Mouse (Mus musculus) forebrain, embryonic 15.5 days (tissue): Measurements from ENCODE around the gene Gnas. TPM values are rescaled to one million over a fixed set of nuclear protein-coding genes. Genes with fewer than 3 reads are reported as not detected.
"Not testable (repeated sequence)": the region's sequence is repeated elsewhere in the genome, so short reads cannot be mapped to it uniquely, and the experiment has no call there.

Experiments used
- ATAC-seq: fragments of 200-750 bp; cut with Nextera tagmentation; replicated peaks from 2 replicates; pipeline ENCODE4 v1.8.0; 2017; ENCODE audit warnings: mild to moderate bottlenecking, moderate TSS enrichment, moderate library complexity
- H3K27ac ChIP-seq: fragments of 300-500 bp; sonication (generic); replicated peaks from 2 replicates; pipeline ENCODE4 v1.5.1; 2015; ENCODE audit warnings: mild to moderate bottlenecking, inconsistent platforms
- H3K27me3 ChIP-seq: fragments of 300-500 bp; sonication (generic); 2 replicates; pipeline ENCODE4 v1.6.1; 2015; ENCODE audit warnings: inconsistent platforms
- H3K36me3 ChIP-seq: fragments of 300-500 bp; sonication (generic); 2 replicates; pipeline ENCODE4 v1.6.1; 2015; ENCODE audit warnings: mild to moderate bottlenecking, inconsistent platforms
- H3K4me1 ChIP-seq: fragments of 300-500 bp; sonication (generic); 2 replicates; pipeline ENCODE4 v1.6.1; 2015; ENCODE audit warnings: inconsistent platforms
- H3K4me2 ChIP-seq: fragments of 300-500 bp; sonication (generic); replicated peaks from 2 replicates; pipeline ENCODE4 v1.6.1; 2015; ENCODE audit warnings: mild to moderate bottlenecking, inconsistent platforms
- H3K4me3 ChIP-seq: fragments of 300-500 bp; sonication (generic); 2 replicates; pipeline ENCODE4 v1.5.1; 2015; ENCODE audit warnings: mild to moderate bottlenecking, inconsistent platforms
- H3K9ac ChIP-seq: fragments of 300-500 bp; sonication (generic); replicated peaks from 2 replicates; pipeline ENCODE4 v1.6.1; 2015; ENCODE audit warnings: mild to moderate bottlenecking, inconsistent platforms
- H3K9me3 ChIP-seq: fragments of 300-500 bp; sonication (generic); 2 replicates; pipeline ENCODE4 v1.6.1; 2016; ENCODE audit warnings: inconsistent platforms
- WGBS: fragments of 180-500 bp; shearing (Covaris S2); methylation state at CpG from one replicate; pipeline ENCODE4 v1.1.7; 2015; ENCODE audit warnings: mixed read lengths; 5-methylcytosine and 5-hydroxymethylcytosine counted together
- polyA plus RNA-seq: library from polyadenylated mRNA; unstranded; fragments of >200 nt; fragmentation: Nextera tagmentation; extraction: Ambion mirVana; gene quantifications from 2 replicates; pipeline ENCODE4 v1.2.1, GENCODE M21; 2015

The Gnas gene
- polyA plus RNA-seq, 1 experiment from 2014 or later, result 1,250 TPM

GRCm38 (mm10) chr2:174311613-174312012 lies 27.5 kb downstream of the Gnas start:
- H3K4me2 ChIP-seq, result no peak overlapping the region
- no peaks in the 10 kb centered on the region for H3K27me3 ChIP-seq
- H3K4me3 ChIP-seq, result no peak overlapping the region
- no peaks in the 10 kb centered on the region for H3K36me3 ChIP-seq
- no peak for ATAC-seq
- H3K4me1 ChIP-seq, result no peaks in the 10 kb centered on the region
- H3K9me3 ChIP-seq, result no peaks in the 10 kb centered on the region
- H3K27ac ChIP-seq, result no peak overlapping the region
- H3K9ac ChIP-seq, result no peak overlapping the region
- WGBS, result 47% methylated on average over 1 of the region's 1 CpGs

DNA sequence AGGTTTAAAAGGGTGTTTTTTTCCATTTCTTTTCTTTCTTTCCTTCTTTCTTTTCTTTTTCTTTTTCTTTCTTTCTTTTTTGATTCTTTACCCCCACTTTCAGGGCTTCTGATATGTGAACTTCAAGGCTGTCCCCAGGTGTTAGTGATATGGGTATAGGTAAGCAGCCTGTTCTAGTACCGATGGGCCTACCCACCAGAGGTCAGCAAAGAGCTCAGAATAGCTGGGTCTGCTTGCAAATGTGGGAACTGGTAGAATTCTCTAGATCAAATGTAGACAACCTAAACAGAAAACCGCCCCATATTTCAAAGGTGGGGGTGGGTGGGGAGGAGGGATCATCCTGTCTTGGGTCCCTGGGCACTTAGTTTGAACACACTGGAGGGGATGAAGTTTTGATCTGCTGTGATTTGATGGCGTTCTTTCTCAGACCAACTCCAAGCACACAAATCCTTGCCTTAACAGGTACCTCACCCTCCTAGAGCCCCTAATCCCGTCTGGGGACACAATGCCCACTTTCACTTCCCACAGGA lies 28.1 kb downstream of the Gnas start:
- Histone ChIP-seq H3K9ac (no peak overlapping the region), H3K27me3 (no peaks in the 10 kb centered on the region)
- ATAC-seq, result peak; percentile 74

DNA sequence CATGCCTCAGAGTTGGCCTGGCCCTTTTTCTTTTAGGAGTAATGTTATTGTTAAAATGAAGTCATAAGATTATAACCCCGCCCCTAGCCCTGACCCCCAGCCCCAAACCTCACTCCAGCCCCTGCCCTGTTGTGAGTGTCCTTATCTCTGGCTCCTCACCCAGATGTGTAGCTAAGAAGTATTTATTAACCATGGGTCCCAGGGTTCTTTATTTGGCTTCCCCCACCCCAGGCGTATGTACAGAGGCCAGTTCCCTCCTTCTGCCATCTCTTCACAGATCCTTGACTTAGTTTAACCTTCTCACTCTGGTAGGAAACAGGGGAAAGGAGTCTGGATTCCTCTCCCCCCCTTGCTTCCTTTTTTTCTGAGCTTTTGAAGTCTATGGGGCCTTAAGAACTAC lies 28.5 kb downstream of the Gnas start:
- Histone ChIP-seq H3K9me3 (no peaks in the 10 kb centered on the region), H3K9ac (no peak overlapping the region), H3K4me3 (no peak overlapping the region), H3K4me1 (no peaks in the 10 kb centered on the region), H3K27ac (no peak overlapping the region), H3K4me2 (no peak overlapping the region), H3K27me3 (no peaks in the 10 kb centered on the region), H3K36me3 (no peaks in the 10 kb centered on the region)
- 67% methylated on average over 2 of the region's 2 CpGs for WGBS
- ATAC-seq, result peak; percentile 29

More for the DNA sequence above, 28.1 kb downstream of the Gnas start:
- Histone ChIP-seq H3K4me1 (no peaks in the 10 kb centered on the region), H3K9me3 (no peaks in the 10 kb centered on the region), H3K4me3 (no peak overlapping the region), H3K36me3 (no peaks in the 10 kb centered on the region), H3K27ac (no peak overlapping the region), H3K4me2 (no peak overlapping the region)
- WGBS, result 20% methylated on average over 4 of the region's 4 CpGs

DNA sequence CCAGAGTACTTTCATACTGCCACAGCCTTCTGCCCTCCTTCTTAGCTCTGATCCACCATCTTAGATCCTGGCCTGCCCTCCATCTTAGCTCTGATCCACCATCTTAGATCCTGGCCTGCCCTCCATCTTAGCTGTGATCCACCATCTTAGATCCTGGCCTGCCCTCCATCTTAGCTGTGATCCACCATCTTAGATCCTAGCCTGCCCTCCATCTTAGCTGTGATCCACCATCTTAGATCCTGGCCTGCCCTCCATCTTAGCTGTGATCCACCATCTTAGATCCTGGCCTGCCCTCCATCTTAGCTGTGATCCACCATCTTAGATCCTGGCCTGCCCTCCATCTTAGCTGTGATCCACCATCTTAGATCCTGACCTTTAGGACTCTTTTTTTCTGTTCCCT lies 31.3 kb downstream of the Gnas start:
- not testable (repeated sequence) for H3K9ac ChIP-seq, H3K4me1 ChIP-seq, H3K27ac ChIP-seq, H3K36me3 ChIP-seq, H3K4me2 ChIP-seq, ATAC-seq, H3K4me3 ChIP-seq, H3K9me3 ChIP-seq, H3K27me3 ChIP-seq

- H3K9ac ChIP-seq, result no peak overlapping the region
- H3K4me2 ChIP-seq, result no peak overlapping the region
- no peaks in the 10 kb centered on the region for H3K27me3 ChIP-seq
- no peak for ATAC-seq
- no peak overlapping the region for H3K4me3 ChIP-seq
- no peaks in the 10 kb centered on the region for H3K9me3 ChIP-seq
- no peak overlapping the region for H3K27ac ChIP-seq
- no peaks in the 10 kb centered on the region for H3K4me1 ChIP-seq
- no peaks in the 10 kb centered on the region for H3K36me3 ChIP-seq
- 92% methylated on average over 9 of the region's 9 CpGs for WGBS
These were observed 32.5 kb downstream of the Gnas start for GRCm38 (mm10) chr2:174316661-174317060.

DNA sequence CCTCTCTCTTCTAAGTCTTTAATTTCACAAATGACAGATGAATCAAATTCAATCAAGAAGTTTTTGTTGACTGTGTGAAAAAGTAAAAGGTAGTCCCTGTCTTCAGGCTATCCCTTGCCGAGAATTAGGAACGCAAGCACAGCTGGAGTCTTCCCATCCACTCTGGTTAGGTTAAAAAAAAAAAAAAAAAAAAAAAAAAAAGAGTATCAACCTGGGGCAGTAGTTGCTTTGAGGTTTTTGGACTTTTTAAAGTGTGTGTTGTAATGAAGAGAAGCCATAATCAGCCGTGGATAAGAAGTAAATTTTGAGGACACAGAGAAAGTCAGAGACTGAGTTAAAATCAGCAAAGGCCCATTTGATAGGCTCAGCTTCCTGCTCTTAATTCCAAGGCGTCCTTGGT lies 41.9 kb downstream of the Gnas start:
- no peaks in the 10 kb centered on the region for H3K27me3 ChIP-seq
- 59% methylated on average over 4 of the region's 4 CpGs for WGBS
- H3K4me3 ChIP-seq, result no peak overlapping the region
- no peak for ATAC-seq
- H3K27ac ChIP-seq, result no peak overlapping the region
- no peak overlapping the region for H3K4me2 ChIP-seq
- H3K9ac ChIP-seq, result no peak overlapping the region
- no peaks in the 10 kb centered on the region for H3K36me3 ChIP-seq
- H3K4me1 ChIP-seq, result peaks cover 15% of the 10 kb centered on the region
- no peaks in the 10 kb centered on the region for H3K9me3 ChIP-seq

- peak overlapping the region; percentile 67 for H3K4me2 ChIP-seq
- WGBS, result 63% methylated on average over 8 of the region's 8 CpGs
- H3K27me3 ChIP-seq, result no peaks in the 10 kb centered on the region
- H3K4me3 ChIP-seq, result peak overlapping the region; percentile 74
- no peaks in the 10 kb centered on the region for H3K36me3 ChIP-seq
- no peak overlapping the region for H3K27ac ChIP-seq
- peak overlapping the region; percentile 94 for H3K9ac ChIP-seq
- no peak for ATAC-seq
- no peaks in the 10 kb centered on the region for H3K9me3 ChIP-seq
- peaks cover 19% of the 10 kb centered on the region for H3K4me1 ChIP-seq
These were observed 42.4 kb downstream of the Gnas start for GRCm38 (mm10) chr2:174326481-174326880.

DNA sequence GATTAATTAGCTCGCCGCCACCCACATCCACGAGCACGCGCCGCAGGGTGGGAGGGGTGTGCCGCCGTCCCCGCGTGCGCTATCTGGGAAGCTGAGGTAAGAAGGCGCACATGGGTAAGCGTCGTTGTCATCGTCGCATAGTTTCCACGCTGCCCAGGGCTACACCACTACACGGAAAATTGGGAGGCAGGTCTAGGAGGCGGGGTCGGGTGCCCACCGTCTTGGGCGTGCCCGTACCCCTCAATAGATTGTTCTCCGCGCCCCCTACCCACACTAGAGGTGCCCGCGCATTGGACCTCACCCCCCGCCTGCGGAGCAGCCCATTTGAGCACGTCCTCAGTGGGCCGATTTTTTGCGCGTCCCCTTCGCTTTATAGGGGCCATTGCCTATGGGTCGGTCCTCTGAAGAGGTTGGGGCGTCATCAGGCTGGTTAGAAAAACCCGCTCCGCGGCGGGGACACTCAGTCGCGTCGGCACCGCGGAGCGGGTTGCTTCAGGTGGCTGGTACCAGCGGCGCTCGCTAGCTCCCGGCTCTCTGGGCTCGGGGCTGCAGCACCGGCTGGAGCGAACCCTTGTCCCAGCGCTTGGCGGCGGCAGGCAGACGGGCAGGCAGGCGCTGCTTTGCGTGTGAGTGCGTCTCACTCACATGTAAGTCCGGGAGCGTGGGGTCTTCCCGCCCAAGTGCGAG lies 43.3 kb downstream of the Gnas start:
- peak overlapping the region; percentile 94 for H3K9ac ChIP-seq
- peak overlapping the region; percentile 67 for H3K4me2 ChIP-seq
- peak; percentile 75 for ATAC-seq
- H3K9me3 ChIP-seq, result no peaks in the 10 kb centered on the region
- H3K4me1 ChIP-seq, result peaks cover 28% of the 10 kb centered on the region
- no peaks in the 10 kb centered on the region for H3K27me3 ChIP-seq
- peak overlapping the region; percentile 74 for H3K4me3 ChIP-seq
- peak overlapping the region; percentile 51; the same call in 1 of the 2 replicates for H3K27ac ChIP-seq
- H3K36me3 ChIP-seq, result no peaks in the 10 kb centered on the region
- WGBS, result 57% methylated on average over 64 of the region's 64 CpGs

DNA sequence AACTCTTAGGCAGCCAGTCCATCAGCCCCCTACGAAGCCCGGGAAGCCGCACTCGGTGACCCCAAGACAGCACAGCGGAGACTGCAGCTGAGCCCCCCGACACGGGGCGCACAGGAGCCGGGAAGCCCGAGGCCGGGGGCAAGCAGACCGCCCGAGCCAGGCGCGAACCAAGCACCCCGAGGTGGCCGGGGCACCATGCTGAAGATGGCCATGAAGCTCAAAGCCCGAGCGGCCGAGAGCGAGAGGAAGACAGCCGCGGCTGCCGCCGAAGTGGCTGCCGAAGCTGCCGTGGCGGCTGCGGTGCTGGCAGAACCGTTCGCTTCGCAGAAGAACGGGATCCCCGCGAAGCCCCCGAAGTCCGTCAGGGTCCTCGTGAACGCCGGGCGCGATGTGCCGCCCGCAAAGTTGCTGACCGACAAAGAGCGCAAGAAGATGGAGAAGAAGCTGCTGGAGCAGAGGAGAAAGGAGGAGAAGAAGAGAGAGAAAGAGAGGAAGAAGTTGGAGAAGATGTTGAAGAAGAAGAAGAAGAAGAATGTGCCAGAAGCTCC lies 44.3 kb downstream of the Gnas start:
- ATAC-seq, result no peak
- Histone ChIP-seq H3K27me3 (no peaks in the 10 kb centered on the region), H3K4me1 (peaks cover 38% of the 10 kb centered on the region), H3K4me2 (peak overlapping the region; percentile 67), H3K9me3 (no peaks in the 10 kb centered on the region), H3K9ac (peak overlapping the region; percentile 94), H3K4me3 (peak overlapping the region; percentile 74), H3K36me3 (no peaks in the 10 kb centered on the region), H3K27ac (no peak overlapping the region)
- 46% methylated on average over 46 of the region's 46 CpGs for WGBS

GRCm38 (mm10) chr2:174328926-174329662 lies 45.0 kb downstream of the Gnas start:
- Histone ChIP-seq H3K9me3 (no peaks in the 10 kb centered on the region), H3K4me3 (peak overlapping the region; percentile 74)

GRCm38 (mm10) chr2:174329663-174330615 lies 45.8 kb downstream of the Gnas start:
- peak overlapping the region; percentile 97 for H3K27ac ChIP-seq
- H3K9ac ChIP-seq, result peak overlapping the region; percentile 94
- WGBS, result under 1% methylated on average over 98 of the region's 131 CpGs
- H3K4me2 ChIP-seq, result peak overlapping the region; percentile 67
- H3K36me3 ChIP-seq, result no peaks in the 10 kb centered on the region
- H3K9me3 ChIP-seq, result no peaks in the 10 kb centered on the region
- H3K4me3 ChIP-seq, result peak overlapping the region; percentile 74
- H3K4me1 ChIP-seq, result peaks cover 53% of the 10 kb centered on the region
- peak; percentile 80 for ATAC-seq
- no peaks in the 10 kb centered on the region for H3K27me3 ChIP-seq

More at GRCm38 (mm10) chr2:174328926-174329662, 45.0 kb downstream of the Gnas start:
- Histone ChIP-seq H3K27me3 (no peaks in the 10 kb centered on the region), H3K9ac (peak overlapping the region; percentile 94), H3K36me3 (no peaks in the 10 kb centered on the region), H3K4me1 (peaks cover 45% of the 10 kb centered on the region), H3K27ac (peak overlapping the region; percentile 97), H3K4me2 (peak overlapping the region; percentile 67)
- peak; percentile 21 for ATAC-seq
- WGBS, result 48% methylated on average over 58 of the region's 58 CpGs
